Mouse (Mus musculus) kidney, embryonic 14.5 days (tissue): ENCODE data around the gene Erg. TPM values are rescaled to one million over a fixed set of nuclear protein-coding genes. Genes with fewer than 3 reads are reported as not detected.

ENCODE experiments used
- ATAC-seq: fragments of 200-750 bp; cut with Nextera tagmentation; 2 replicates; pipeline ENCODE4 v1.8.0; 2017; ENCODE audit warnings: moderate number of reproducible peaks, mild to moderate bottlenecking, moderate TSS enrichment, moderate library complexity; ENCODE audit not compliant: low FRiP score, low TSS enrichment
- H3K27ac ChIP-seq: fragments of 300-500 bp; sonication (generic); 2 replicates; pipeline ENCODE4 v1.5.1; 2014; ENCODE audit warnings: low read depth, mild to moderate bottlenecking, low read length, moderate library complexity, mixed read lengths
- H3K27me3 ChIP-seq: fragments of 300-500 bp; sonication (generic); 2 replicates; pipeline ENCODE4 v1.6.1; 2014; ENCODE audit warnings: mild to moderate bottlenecking, low read length; ENCODE audit not compliant: control insufficient read depth, insufficient read depth
- H3K36me3 ChIP-seq: fragments of 300-500 bp; sonication (generic); 2 replicates; pipeline ENCODE4 v1.6.1; 2014; ENCODE audit warnings: low read length, mixed read lengths; ENCODE audit not compliant: control insufficient read depth, insufficient read depth
- H3K4me1 ChIP-seq: fragments of 300-500 bp; sonication (generic); 2 replicates; pipeline ENCODE4 v1.6.1; 2014; ENCODE audit warnings: low read length, mixed read lengths; ENCODE audit not compliant: control insufficient read depth, insufficient read depth
- H3K4me2 ChIP-seq: fragments of 300-500 bp; sonication (generic); replicated peaks from 2 replicates; pipeline ENCODE4 v1.6.1; 2014; ENCODE audit warnings: low read depth, mild to moderate bottlenecking, low read length
- H3K4me3 ChIP-seq: fragments of 300-500 bp; sonication (generic); 2 replicates; pipeline ENCODE4 v1.5.1; 2014; ENCODE audit warnings: mild to moderate bottlenecking, low read length
- H3K9ac ChIP-seq: fragments of 300-500 bp; sonication (generic); 2 replicates; pipeline ENCODE4 v1.6.1; 2014; ENCODE audit warnings: low read depth, mild to moderate bottlenecking, low read length, moderate library complexity
- H3K9me3 ChIP-seq: fragments of 300-500 bp; sonication (generic); 2 replicates; pipeline ENCODE4 v1.6.1; 2016; ENCODE audit warnings: low read length; ENCODE audit not compliant: control insufficient read depth
- WGBS: fragments of 180-500 bp; shearing (Covaris S2); extraction: QIAGEN DNeasy Blood & Tissue Kit; methylation state at CpG from one replicate; pipeline ENCODE4 v1.1.7; 2014; 5-methylcytosine and 5-hydroxymethylcytosine counted together
- polyA plus RNA-seq: library from polyadenylated mRNA; unstranded; fragments of >200 nt; fragmentation: Nextera tagmentation; extraction: Ambion mirVana; gene quantifications from 2 replicates; pipeline ENCODE4 v1.2.1, GENCODE M21; 2014

Gene Erg
- polyA plus RNA-seq, 1 experiment from 2014 or later, result 6.0 TPM

GRCm38 (mm10) chr16:95388292-95388691 lies 198.1 kb downstream of the Erg start:
- Histone ChIP-seq H3K9me3 (no peaks in the 10 kb centered on the region), H3K27me3 (no peaks in the 10 kb centered on the region), H3K4me1 (no peaks in the 10 kb centered on the region), H3K4me3 (no peak overlapping the region), H3K27ac (no peak overlapping the region), H3K9ac (no peak overlapping the region), H3K4me2 (no peak overlapping the region), H3K36me3 (no peaks in the 10 kb centered on the region)
- 93% methylated on average over 5 of the region's 5 CpGs for WGBS
- ATAC-seq, result no peak

- H3K4me1 ChIP-seq, result no peaks in the 10 kb centered on the region
- no peak overlapping the region for H3K27ac ChIP-seq
- H3K27me3 ChIP-seq, result no peaks in the 10 kb centered on the region
- no peak overlapping the region for H3K4me3 ChIP-seq
- no peak for ATAC-seq
- no peak overlapping the region for H3K4me2 ChIP-seq
- H3K9ac ChIP-seq, result no peak overlapping the region
- H3K36me3 ChIP-seq, result no peaks in the 10 kb centered on the region
- no peaks in the 10 kb centered on the region for H3K9me3 ChIP-seq
- WGBS, result 98% methylated on average over 2 of the region's 2 CpGs
These were observed 199.4 kb downstream of the Erg start for GRCm38 (mm10) chr16:95387008-95387407.

GRCm38 (mm10) chr16:95385299-95385973 lies 201.0 kb downstream of the Erg start:
- H3K4me1 ChIP-seq, result no peaks in the 10 kb centered on the region
- no peak for ATAC-seq

GRCm38 (mm10) chr16:95384590-95385148 lies 201.7 kb downstream of the Erg start:
- H3K27ac ChIP-seq, result no peak overlapping the region
- H3K4me1 ChIP-seq, result no peaks in the 10 kb centered on the region
- no peaks in the 10 kb centered on the region for H3K27me3 ChIP-seq
- H3K36me3 ChIP-seq, result no peaks in the 10 kb centered on the region
- no peak overlapping the region for H3K9ac ChIP-seq
- no peak overlapping the region for H3K4me2 ChIP-seq
- H3K9me3 ChIP-seq, result no peaks in the 10 kb centered on the region
- WGBS, result 96% methylated on average over 9 of the region's 9 CpGs
- ATAC-seq, result no peak
- H3K4me3 ChIP-seq, result no peak overlapping the region

More at GRCm38 (mm10) chr16:95385299-95385973, 201.0 kb downstream of the Erg start:
- 90% methylated on average over 7 of the region's 7 CpGs for WGBS
- Histone ChIP-seq H3K9ac (no peak overlapping the region), H3K9me3 (no peaks in the 10 kb centered on the region), H3K27ac (no peak overlapping the region), H3K4me2 (no peak overlapping the region), H3K36me3 (no peaks in the 10 kb centered on the region), H3K4me3 (no peak overlapping the region), H3K27me3 (no peaks in the 10 kb centered on the region)

- Histone ChIP-seq H3K9me3 (no peaks in the 10 kb centered on the region), H3K9ac (no peak overlapping the region), H3K36me3 (no peaks in the 10 kb centered on the region), H3K4me2 (no peak overlapping the region), H3K27me3 (no peaks in the 10 kb centered on the region), H3K4me1 (no peaks in the 10 kb centered on the region), H3K4me3 (no peak overlapping the region), H3K27ac (no peak overlapping the region)
- WGBS, result 64% methylated on average over 5 of the region's 5 CpGs
- no peak for ATAC-seq
These were observed 204.1 kb downstream of the Erg start for GRCm38 (mm10) chr16:95382251-95382650.

GRCm38 (mm10) chr16:95376834-95377233 lies 209.6 kb downstream of the Erg start:
- Histone ChIP-seq H3K27ac (no peak overlapping the region), H3K27me3 (no peaks in the 10 kb centered on the region), H3K9ac (no peak overlapping the region), H3K4me2 (no peak overlapping the region), H3K9me3 (no peaks in the 10 kb centered on the region), H3K4me1 (0 out of 2 replicates have a peak, but pooled peaks cover 5% of the 10 kb centered on the region), H3K4me3 (no peak overlapping the region), H3K36me3 (no peaks in the 10 kb centered on the region)
- ATAC-seq, result no peak
- 92% methylated on average over 7 of the region's 7 CpGs for WGBS

GRCm38 (mm10) chr16:95376364-95376763 lies 210.0 kb downstream of the Erg start:
- H3K4me1 ChIP-seq, result 0 out of 2 replicates have a peak, but pooled peaks cover 5% of the 10 kb centered on the region
- no peaks in the 10 kb centered on the region for H3K36me3 ChIP-seq
- no peaks in the 10 kb centered on the region for H3K9me3 ChIP-seq
- WGBS, result 50% methylated on average over 11 of the region's 11 CpGs
- H3K9ac ChIP-seq, result no peak overlapping the region
- no peak overlapping the region for H3K4me3 ChIP-seq
- H3K4me2 ChIP-seq, result no peak overlapping the region
- no peak for ATAC-seq
- no peak overlapping the region for H3K27ac ChIP-seq
- H3K27me3 ChIP-seq, result no peaks in the 10 kb centered on the region

- Histone ChIP-seq H3K27ac (no peak overlapping the region), H3K9ac (no peak overlapping the region), H3K36me3 (no peaks in the 10 kb centered on the region), H3K4me2 (no peak overlapping the region), H3K27me3 (no peaks in the 10 kb centered on the region), H3K4me1 (0 out of 2 replicates have a peak, but pooled peaks cover 5% of the 10 kb centered on the region), H3K9me3 (no peaks in the 10 kb centered on the region), H3K4me3 (no peak overlapping the region)
- WGBS, result 66% methylated on average over 4 of the region's 4 CpGs
- no peak for ATAC-seq
These were observed 211.7 kb downstream of the Erg start for GRCm38 (mm10) chr16:95374646-95375045.

GRCm38 (mm10) chr16:95372960-95373359 lies 213.4 kb downstream of the Erg start:
- H3K9ac ChIP-seq, result no peak overlapping the region
- WGBS, result 89% methylated on average over 9 of the region's 9 CpGs
- H3K4me2 ChIP-seq, result no peak overlapping the region
- H3K9me3 ChIP-seq, result no peaks in the 10 kb centered on the region
- no peak for ATAC-seq
- 0 out of 2 replicates have a peak, but pooled peaks cover 5% of the 10 kb centered on the region for H3K4me1 ChIP-seq
- no peak overlapping the region for H3K27ac ChIP-seq
- H3K27me3 ChIP-seq, result no peaks in the 10 kb centered on the region
- no peaks in the 10 kb centered on the region for H3K36me3 ChIP-seq
- H3K4me3 ChIP-seq, result no peak overlapping the region
